Mouse (Mus musculus) right cerebral cortex, postnatal 14 days (tissue): ENCODE measurements around the gene Hsd17b2.
"Not testable (repeated sequence)": the region's sequence is repeated elsewhere in the genome, so short reads cannot be mapped to it uniquely, and the experiment has no call there.

ENCODE experiments used
- DNase-seq: peaks from one replicate; pipeline ENCODE4 v3.0.0; 2022

The Hsd17b2 gene

GRCm38 (mm10) chr8:117718152-117718860 lies 16.6 kb downstream of the Hsd17b2 start:
- no peak for DNase-seq

GRCm38 (mm10) chr8:117726467-117726866 lies 24.8 kb downstream of the Hsd17b2 start:
- DNase-seq, result no peak

GRCm38 (mm10) chr8:117727561-117727960 lies 25.9 kb downstream of the Hsd17b2 start:
- DNase-seq, result peak; percentile 12

GRCm38 (mm10) chr8:117728234-117728633 lies 26.5 kb downstream of the Hsd17b2 start:
- DNase-seq, result no peak

GRCm38 (mm10) chr8:117730980-117731379 lies 29.3 kb downstream of the Hsd17b2 start:
- DNase-seq, result no peak

- no peak for DNase-seq
Measured at GRCm38 (mm10) chr8:117736657-117737175, 35.0 kb downstream of the Hsd17b2 start.

GRCm38 (mm10) chr8:117738206-117738605 lies 36.5 kb downstream of the Hsd17b2 start:
- DNase-seq, result not testable (repeated sequence)

GRCm38 (mm10) chr8:117740387-117740998 lies 38.8 kb downstream of the Hsd17b2 start:
- DNase-seq, result no peak

- DNase-seq, result no peak
Measured at GRCm38 (mm10) chr8:117742431-117743012, 40.8 kb downstream of the Hsd17b2 start.

GRCm38 (mm10) chr8:117746651-117747050 lies 44.9 kb downstream of the Hsd17b2 start:
- DNase-seq, result no peak

- no peak for DNase-seq
Measured at GRCm38 (mm10) chr8:117747428-117747827, 45.7 kb downstream of the Hsd17b2 start.

GRCm38 (mm10) chr8:117747886-117748730 lies 46.4 kb downstream of the Hsd17b2 start:
- DNase-seq, result no peak

GRCm38 (mm10) chr8:117749436-117749835 lies 47.7 kb downstream of the Hsd17b2 start:
- no peak for DNase-seq

- DNase-seq, result no peak
Measured at GRCm38 (mm10) chr8:117757900-117758299, 56.2 kb downstream of the Hsd17b2 start.

GRCm38 (mm10) chr8:117762776-117763175 lies 61.1 kb downstream of the Hsd17b2 start:
- DNase-seq, result no peak

GRCm38 (mm10) chr8:117764625-117765024 lies 62.9 kb downstream of the Hsd17b2 start:
- no peak for DNase-seq

GRCm38 (mm10) chr8:117765947-117766346 lies 64.2 kb downstream of the Hsd17b2 start:
- no peak for DNase-seq

- DNase-seq, result no peak
Measured at GRCm38 (mm10) chr8:117768971-117769370, 67.3 kb downstream of the Hsd17b2 start.

- no peak for DNase-seq
Measured at GRCm38 (mm10) chr8:117771115-117771836, 69.6 kb downstream of the Hsd17b2 start.

- DNase-seq, result peak; percentile 40
Measured at GRCm38 (mm10) chr8:117772126-117772525, 70.4 kb downstream of the Hsd17b2 start.

GRCm38 (mm10) chr8:117772597-117772996 lies 70.9 kb downstream of the Hsd17b2 start:
- DNase-seq, result no peak

- DNase-seq, result no peak
Measured at GRCm38 (mm10) chr8:117775626-117776025, 73.9 kb downstream of the Hsd17b2 start.
